In the genomic region with DNA sequence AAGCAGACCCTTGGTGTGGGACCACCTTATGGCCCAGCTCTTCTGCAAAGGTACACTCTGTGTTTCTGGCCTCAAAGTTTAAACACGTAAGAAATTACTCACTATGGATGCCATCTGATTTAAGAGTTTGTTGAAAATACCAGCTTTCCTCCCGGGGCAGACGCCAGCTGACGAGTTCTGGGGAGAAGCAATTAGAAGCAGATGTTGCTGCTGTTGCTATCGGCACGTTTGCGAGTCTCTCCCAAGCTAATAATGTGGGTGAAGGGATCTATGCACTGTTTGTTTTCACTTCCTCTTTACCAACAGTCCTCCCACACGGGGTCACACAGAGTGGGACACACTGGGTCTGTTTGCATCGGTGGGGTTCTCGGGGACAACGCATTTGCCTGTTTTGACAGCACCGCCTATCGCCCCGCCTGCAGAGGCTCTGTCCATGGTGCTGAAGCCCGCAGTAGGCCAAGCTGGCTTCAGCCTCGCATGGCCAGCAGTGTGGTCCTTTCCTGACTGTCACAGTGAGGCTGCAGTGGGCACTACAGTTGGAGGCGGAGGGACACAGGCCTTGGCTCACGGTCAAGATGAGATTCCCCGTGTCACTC, we compare ENCODE assay signal across 8 mouse cellular contexts.
A peak's percentile ranks its signal among the peaks of the same experiment; 100 is the strongest.
DNase-seq lines count a peak whose midpoint lies in the region; ATAC-seq and TF ChIP-seq lines count a peak whose summit lies in the region.

No protein-coding gene starts in this region.

- dilution Hi-C loops in CH12.LX (cut with MboI; ENCODE audit: extremely low pct_ligation_motif_present, extremely low pct_unique_long_range_greater_than_20kb, low sequenced_read_pairs): no loop called here

- TF ChIP-seq CTCF in CH12.LX (conservative IDR thresholded peaks at IDR 0.05 in 1 of 2, IDR thresholded peaks at IDR 0.05 in 1 of 2; ENCODE audit: low read depth in 2 of 2, low read length in 2 of 2): no peak
- TF ChIP-seq CTCF in forebrain, postnatal 0 days (IDR thresholded peaks at IDR 0.05; ENCODE audit: low read depth): no peak

- no peak for TF ChIP-seq EP300 in CH12.LX (IDR thresholded peaks at IDR 0.05; ENCODE audit: low read length)

- H3K4me3 ChIP-seq in CH12.LX (replicated peaks in 1 of 3; ENCODE audit: low read depth in 2 of 3, low read length in 2 of 3, poor library complexity in 1 of 3): no peak overlapping the region
- no peak overlapping the region for H3K4me3 ChIP-seq in forebrain, postnatal 0 days (ENCODE audit: low read depth, low read length)

- TF ChIP-seq POLR2A in CH12.LX (IDR thresholded peaks at IDR 0.05; ENCODE audit: low read depth, low read length): no peak

- peak; percentile 26 for DNase-seq in CH12.LX (ENCODE audit: extremely low read depth)
- peak; percentile 91 for DNase-seq in adrenal gland, postnatal 14 days
- peak; percentile 44 for DNase-seq in forebrain, postnatal 0 days
- DNase-seq in layer of hippocampus, postnatal 10 days (ENCODE audit: low spot score in 2 of 2): peak; percentile 73 to 80
- DNase-seq in lung, postnatal 36 days: peak; percentile 70
- DNase-seq in right cerebral cortex, postnatal 25 days: peak; percentile 20
- peak; percentile 73 for DNase-seq in yolk sac, embryonic 10.5 days (ENCODE audit: low spot score)

- in situ Hi-C loops in CH12.LX (cut with MboI; ENCODE audit: low pct_ligation_motif_present, low pct_unique_long_range_greater_than_20kb, low sequenced_read_pairs): no loop called here

- WGBS in forebrain, postnatal 0 days: 17% methylated on average over 19 of the region's 19 CpGs

- H3K79me2 ChIP-seq in CH12.LX (replicated peaks; ENCODE audit: control insufficient read depth, extremely low read depth, insufficient read depth, poor library complexity, severe bottlenecking): no peaks in the 10 kb centered on the region

- H3K4me1 ChIP-seq in CH12.LX (ENCODE audit: control insufficient read depth in 1 of 2, insufficient read depth in 2 of 2): peaks cover 0 to 9% of the 10 kb centered on the region in 2 experiments; a peak in 2 of 4 replicates
- H3K4me1 ChIP-seq in forebrain, postnatal 0 days (ENCODE audit: insufficient read depth): no peaks in the 10 kb centered on the region

- H3K36me3 ChIP-seq in CH12.LX (replicated peaks in 1 of 2; ENCODE audit: control insufficient read depth in 1 of 2, insufficient read depth in 1 of 2, low read length in 1 of 2): peaks cover 0 to 41% of the 10 kb centered on the region in 2 experiments
- H3K36me3 ChIP-seq in forebrain, postnatal 0 days (ENCODE audit: insufficient read depth): no peaks in the 10 kb centered on the region

- no peaks in the 10 kb centered on the region for H3K9me3 ChIP-seq in CH12.LX (replicated peaks; ENCODE audit: low read length)
- H3K9me3 ChIP-seq in forebrain, postnatal 0 days (ENCODE audit: low read length): no peaks in the 10 kb centered on the region

- H3K27ac ChIP-seq in CH12.LX (ENCODE audit: insufficient read depth, low read depth): no peak overlapping the region
- no peak overlapping the region for H3K27ac ChIP-seq in forebrain, postnatal 0 days (ENCODE audit: low read depth, low read length)

- H3K27me3 ChIP-seq in CH12.LX (replicated peaks): no peaks in the 10 kb centered on the region
- H3K27me3 ChIP-seq in forebrain, postnatal 0 days (ENCODE audit: insufficient read depth, low read length): no peaks in the 10 kb centered on the region

- H3K9ac ChIP-seq in CH12.LX (ENCODE audit: insufficient read depth, low read depth): no peak overlapping the region
- no peak overlapping the region for H3K9ac ChIP-seq in forebrain, postnatal 0 days

- H3K4me2 ChIP-seq in CH12.LX (ENCODE audit: insufficient read depth, low read depth, poor library complexity, severe bottlenecking): no peak overlapping the region
- no peak overlapping the region for H3K4me2 ChIP-seq in forebrain, postnatal 0 days (ENCODE audit: low read depth)

- peak; percentile 42 for ATAC-seq in forebrain, postnatal 0 days
- peak; percentile 88 to 90 for ATAC-seq in hematopoietic stem cell, adult 5-6 weeks (replicated peaks in 1 of 2; ENCODE audit: insufficient read depth in 1 of 2, low FRiP score in 2 of 2, low TSS enrichment in 1 of 2, low read depth in 1 of 2, poor library complexity in 2 of 2, severe bottlenecking in 2 of 2)

- no peak for TF ChIP-seq RAD21 in CH12.LX (IDR thresholded peaks at IDR 0.05; ENCODE audit: low read depth, low read length)

TF ChIP-seq in CH12.LX, 34 proteins besides CTCF, POLR2A, EP300 and RAD21:
- no peak for TF ChIP-seq ETS1 (conservative IDR thresholded peaks at IDR 0.05; ENCODE audit: low read depth, low read length)
- no peak for TF ChIP-seq MYC (IDR thresholded peaks at IDR 0.05; ENCODE audit: low read depth, low read length)
- no peak for TF ChIP-seq JUN (IDR thresholded peaks at IDR 0.05; ENCODE audit: insufficient read depth, low read depth, low read length)
- TF ChIP-seq MAX (IDR thresholded peaks at IDR 0.05; ENCODE audit: low read length): no peak
- TF ChIP-seq USF2 (conservative IDR thresholded peaks at IDR 0.05; ENCODE audit: low read depth, low read length): no peak
- TF ChIP-seq IRF4 (IDR thresholded peaks at IDR 0.05; ENCODE audit: low read depth, low read length): no peak
- no peak for TF ChIP-seq USF1 (IDR thresholded peaks at IDR 0.05; ENCODE audit: low read depth, low read length)
- no peak for TF ChIP-seq SIN3A (IDR thresholded peaks at IDR 0.05; ENCODE audit: low read length)
TF ChIP-seq in CH12.LX: peak in this region for 0.

Comparison
In these comparisons a context has a peak if more than half of its experiments do, and no peak if none do; other contexts are left out.
1. DNase-seq: peak in every context shown above with its lines; median percentile 91 in adrenal gland, postnatal 14 days; 76 in layer of hippocampus, postnatal 10 days; 73 in yolk sac, embryonic 10.5 days; 70 in lung, postnatal 36 days; 44 in forebrain, postnatal 0 days; 26 in CH12.LX; 20 in right cerebral cortex, postnatal 25 days.